Comparison of ENCODE assay signal across 25 mouse cellular contexts in the genomic region with DNA sequence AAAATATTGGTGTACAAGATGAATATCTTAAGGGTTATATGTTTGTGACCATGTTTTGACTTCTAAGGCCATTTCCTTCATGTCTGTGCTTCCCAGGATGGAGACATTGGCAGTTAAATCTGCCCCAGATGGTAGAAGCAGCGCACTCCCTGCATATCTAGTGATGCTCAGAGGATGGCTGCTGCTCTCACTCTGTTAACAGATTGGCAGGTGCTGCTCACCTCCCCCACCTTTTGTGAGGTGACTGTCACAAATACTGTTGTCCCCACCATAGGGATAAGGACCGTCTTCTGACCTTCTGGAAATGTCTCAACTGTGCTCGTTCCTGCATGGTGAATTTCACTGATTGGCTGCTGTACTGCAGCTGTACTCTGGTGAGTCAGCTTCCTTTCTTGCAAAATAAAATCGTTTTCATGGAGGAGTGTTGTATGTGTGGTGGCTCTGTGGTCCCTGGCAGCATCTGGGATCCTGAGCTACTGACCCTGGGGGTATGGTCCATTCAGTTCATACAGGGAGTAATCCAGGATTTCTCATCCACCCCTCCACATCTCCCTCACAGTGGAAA. TPM values are rescaled to one million over a fixed set of nuclear protein-coding genes. Genes with fewer than 3 reads are reported as not detected.
A peak's percentile ranks its signal among the peaks of the same experiment; 100 is the strongest.
DNase-seq lines count a peak whose midpoint lies in the region; ATAC-seq and TF ChIP-seq lines count a peak whose summit lies in the region.
"Had no signal": no experiment of that assay in that cellular context is flagged by ENCODE, and none has a peak within 500 bp of the region (broad histone marks: within the 10 kb centered on the region; RNA-seq: fewer than 3 reads in every experiment).

No protein-coding gene starts in this region.

- no peaks in the 10 kb centered on the region for H3K36me3 ChIP-seq in hindbrain, postnatal 0 days (ENCODE audit: insufficient read depth, low read length)
- H3K36me3 ChIP-seq in hindbrain, embryonic 12.5 days, result no peaks in the 10 kb centered on the region
- no peaks in the 10 kb centered on the region for H3K36me3 ChIP-seq in stomach, postnatal 0 days (ENCODE audit: control insufficient read depth, insufficient read depth, low read length)
- H3K36me3 ChIP-seq: limb, embryonic 10.5 days; neural tube, embryonic 12.5 days had no signal

- TF ChIP-seq EP300 in stomach, postnatal 0 days (optimal IDR thresholded peaks at IDR 0.05), result no peak

- ATAC-seq in hindbrain, postnatal 0 days, result 0 out of 2 replicates have a peak, but pooled peaks have one; percentile 29
- ATAC-seq in hindbrain, embryonic 12.5 days (ENCODE audit: low FRiP score), result no peak
- ATAC-seq in hematopoietic stem cell, adult 5-6 weeks (replicated peaks in 1 of 2; ENCODE audit: insufficient read depth in 1 of 2, low FRiP score in 2 of 2, low TSS enrichment in 1 of 2, low read depth in 1 of 2, poor library complexity in 2 of 2, severe bottlenecking in 2 of 2), result peak; percentile 12 to 33; a peak in 2 of 4 replicates
- peak; percentile 15; the same call in 1 of the 2 replicates for ATAC-seq in stomach, postnatal 0 days (ENCODE audit: low FRiP score, low TSS enrichment)
- ATAC-seq: forebrain, postnatal 0 days; hindbrain, embryonic 16.5 days had no signal

- 56% methylated on average over 4 of the region's 4 CpGs for WGBS in hindbrain, postnatal 0 days
- WGBS in hindbrain, embryonic 12.5 days, result 67% methylated on average over 4 of the region's 4 CpGs
- WGBS in stomach, postnatal 0 days, result 58% methylated on average over 4 of the region's 4 CpGs

- H3K4me1 ChIP-seq in hindbrain, postnatal 0 days (ENCODE audit: insufficient read depth, low read length), result no peaks in the 10 kb centered on the region
- no peaks in the 10 kb centered on the region for H3K4me1 ChIP-seq in hindbrain, embryonic 12.5 days
- H3K4me1 ChIP-seq in stomach, postnatal 0 days (replicated peaks; ENCODE audit: control insufficient read depth, insufficient read depth), result no peaks in the 10 kb centered on the region
- H3K4me1 ChIP-seq: limb, embryonic 10.5 days; neural tube, embryonic 12.5 days had no signal

- H3K4me2 ChIP-seq in hindbrain, postnatal 0 days (ENCODE audit: low read depth, low read length), result no peak overlapping the region
- H3K4me2 ChIP-seq in hindbrain, embryonic 12.5 days (replicated peaks), result no peak overlapping the region
- no peak overlapping the region for H3K4me2 ChIP-seq in stomach, postnatal 0 days (replicated peaks; ENCODE audit: low read depth)
- H3K4me2 ChIP-seq: neural tube, embryonic 12.5 days had no signal

- DNase-seq in hindbrain, postnatal 0 days (ENCODE audit: low spot score), result no peak
- peak; percentile 61 for DNase-seq in NIH3T3 (ENCODE audit: low read depth)
- no peak for DNase-seq in stomach, postnatal 0 days (ENCODE audit: low spot score)
- DNase-seq in right cerebral cortex, postnatal 4 days, result no peak
- no peak for DNase-seq in kidney, adult 18-20 months
- DNase-seq: adrenal gland, postnatal 25 days; cerebellum, adult 2 months; forebrain, postnatal 0 days; heart, adult 18-20 months; heart, postnatal 36 days; kidney, adult 11 months; kidney, postnatal 14 days; liver, postnatal 0 days; lung, postnatal 10 days; spleen, adult 18-20 months; thymus, adult 18-20 months had no signal

- no peak overlapping the region for H3K27ac ChIP-seq in hindbrain, postnatal 0 days
- H3K27ac ChIP-seq in hindbrain, embryonic 12.5 days, result no peak overlapping the region
- H3K27ac ChIP-seq in stomach, postnatal 0 days (replicated peaks), result no peak overlapping the region
- H3K27ac ChIP-seq: layer of hippocampus, adult 2 months; limb, embryonic 10.5 days; neural tube, embryonic 12.5 days had no signal

- H3K4me3 ChIP-seq in hindbrain, postnatal 0 days (ENCODE audit: low read length), result no peak overlapping the region
- no peak overlapping the region for H3K4me3 ChIP-seq in hindbrain, embryonic 12.5 days
- no peak overlapping the region for H3K4me3 ChIP-seq in stomach, postnatal 0 days (ENCODE audit: low read depth, low read length)
- H3K4me3 ChIP-seq: layer of hippocampus, adult 2 months; limb, embryonic 10.5 days; neural tube, embryonic 12.5 days had no signal

- no peaks in the 10 kb centered on the region for H3K9me3 ChIP-seq in hindbrain, postnatal 0 days (ENCODE audit: low read length)
- H3K9me3 ChIP-seq in hindbrain, embryonic 12.5 days (replicated peaks), result no peaks in the 10 kb centered on the region
- no peaks in the 10 kb centered on the region for H3K9me3 ChIP-seq in stomach, postnatal 0 days (ENCODE audit: control insufficient read depth, low read length)
- H3K9me3 ChIP-seq: limb, embryonic 10.5 days; neural tube, embryonic 12.5 days had no signal

- TF ChIP-seq CTCF in hindbrain, postnatal 0 days (IDR thresholded peaks at IDR 0.05; ENCODE audit: low read depth), result no peak
- TF ChIP-seq CTCF in stomach, postnatal 0 days (IDR thresholded peaks at IDR 0.05; ENCODE audit: low read depth), result no peak

- H3K9ac ChIP-seq in hindbrain, postnatal 0 days (replicated peaks; ENCODE audit: low read length), result no peak overlapping the region
- no peak overlapping the region for H3K9ac ChIP-seq in hindbrain, embryonic 12.5 days
- H3K9ac ChIP-seq in stomach, postnatal 0 days (ENCODE audit: low read length), result no peak overlapping the region
- H3K9ac ChIP-seq: forebrain, postnatal 0 days; liver, postnatal 0 days; neural tube, embryonic 12.5 days had no signal

- H3K27me3 ChIP-seq in hindbrain, postnatal 0 days (ENCODE audit: insufficient read depth, low read length), result no peaks in the 10 kb centered on the region
- H3K27me3 ChIP-seq in hindbrain, embryonic 12.5 days, result no peaks in the 10 kb centered on the region
- H3K27me3 ChIP-seq in stomach, postnatal 0 days (ENCODE audit: control insufficient read depth, insufficient read depth, low read length), result no peaks in the 10 kb centered on the region
- H3K27me3 ChIP-seq: neural tube, embryonic 12.5 days had no signal

RNA-seq across cellular contexts. Expression of a gene that starts 9.0 kb away (rescaled TPM):
- 8.6 and 22.1 TPM in 2 replicates for total RNA-seq in hindbrain, postnatal 0 days (2014; rRNA removed)
- 31.6 and 35.7 TPM in 2 replicates for polyA plus RNA-seq in hindbrain, postnatal 0 days (2015; fragmentation: Nextera tagmentation; extraction: Ambion mirVana)
- polyA plus RNA-seq in hindbrain, embryonic 12.5 days (2016; fragmentation: Nextera tagmentation; extraction: Ambion mirVana), result 94.2 and 97.2 TPM in 2 replicates
- 59.0 and 75.0 TPM in 2 replicates for total RNA-seq in hematopoietic stem cell, adult 5-6 weeks (2017)
- 35.9 and 38.0 TPM in 2 replicates for polyA plus RNA-seq in stomach, postnatal 0 days (2015; fragmentation: Nextera tagmentation; extraction: Ambion mirVana)
- polyA plus RNA-seq: liver, adult 2 months had no signal

RNA-seq across cellular contexts. Expression of a gene that starts 9.8 kb away (rescaled TPM):
- not detected in 2 replicates for total RNA-seq in hindbrain, postnatal 0 days (2014; rRNA removed)
- not detected in 2 replicates for polyA plus RNA-seq in hindbrain, postnatal 0 days (2015; fragmentation: Nextera tagmentation; extraction: Ambion mirVana)
- polyA plus RNA-seq in hindbrain, embryonic 12.5 days (2016; fragmentation: Nextera tagmentation; extraction: Ambion mirVana), result not detected in 2 replicates
- total RNA-seq in hematopoietic stem cell, adult 5-6 weeks (2017), result not detected in 2 replicates
- polyA plus RNA-seq in stomach, postnatal 0 days (2015; fragmentation: Nextera tagmentation; extraction: Ambion mirVana), result not detected in 2 replicates
- total RNA-seq: layer of hippocampus, adult 2 months; left cerebral cortex, adult 18-20 months had no signal
- polyA plus RNA-seq: CD4-positive, CD25-positive, alpha-beta regulatory T cell, adult 4 months; forebrain, postnatal 0 days; hindbrain, embryonic 16.5 days; limb, embryonic 10.5 days; liver, adult 2 months; liver, postnatal 0 days; neural tube, embryonic 12.5 days had no signal

RNA-seq across cellular contexts. Expression of a gene that starts 29.2 kb away (rescaled TPM):
- total RNA-seq in hindbrain, postnatal 0 days (2014; rRNA removed), result 490 and 513 TPM in 2 replicates
- polyA plus RNA-seq in hindbrain, postnatal 0 days (2015; fragmentation: Nextera tagmentation; extraction: Ambion mirVana), result 260 and 265 TPM in 2 replicates
- polyA plus RNA-seq in hindbrain, embryonic 12.5 days (2016; fragmentation: Nextera tagmentation; extraction: Ambion mirVana), result 240 and 269 TPM in 2 replicates
- 1,260 and 1,493 TPM in 2 replicates for total RNA-seq in hematopoietic stem cell, adult 5-6 weeks (2017)
- polyA plus RNA-seq in stomach, postnatal 0 days (2015; fragmentation: Nextera tagmentation; extraction: Ambion mirVana), result 99.0 and 107 TPM in 2 replicates
